Mouse (Mus musculus) spleen, adult 2 months (tissue): Measurements from ENCODE around the gene Tsga10ip. TPM values are rescaled to one million over a fixed set of nuclear protein-coding genes. Genes with fewer than 3 reads are reported as not detected.
A peak's percentile ranks its signal among the peaks of the same experiment; 100 is the strongest.

ENCODE experiments used
- DNase-seq, 2 experiments: peaks; one replicate each; pipeline versions ENCODE4 v3.0.0 to v3.0.0-alpha.2; 2012 to 2021; ENCODE audit warnings: low spot score in 2 of 2, low read depth in 1 of 2
- H3K27ac ChIP-seq: fragments of 200-500 bp; 2 replicates; pipeline ENCODE4 v1.5.1; 2012; ENCODE audit warnings: low read length, inconsistent platforms; ENCODE audit not compliant: insufficient read depth
- H3K27me3 ChIP-seq: fragments of 200-500 bp; 2 replicates; pipeline ENCODE4 v1.6.1; 2012; ENCODE audit warnings: mild to moderate bottlenecking, moderate library complexity, low read length, inconsistent platforms; ENCODE audit not compliant: control insufficient read depth, insufficient read depth
- H3K36me3 ChIP-seq: fragments of 200-500 bp; 2 replicates; pipeline ENCODE4 v1.6.1; 2012; ENCODE audit warnings: mild to moderate bottlenecking, low read length, inconsistent platforms; ENCODE audit not compliant: control insufficient read depth, insufficient read depth
- H3K4me1 ChIP-seq: fragments of 200-500 bp; 2 replicates; pipeline ENCODE4 v1.6.1; 2011; ENCODE audit warnings: inconsistent platforms; ENCODE audit not compliant: control insufficient read depth, insufficient read depth, insufficient read length
- H3K4me3 ChIP-seq: fragments of 200-500 bp; 2 replicates; pipeline ENCODE4 v1.5.1; 2011; ENCODE audit warnings: mild to moderate bottlenecking, inconsistent platforms; ENCODE audit not compliant: insufficient read depth, insufficient read length; ENCODE audit errors: extremely low read depth
- CTCF ChIP-seq: fragments of 200-500 bp; IDR thresholded peaks from 2 replicates; pipeline ENCODE4 v1.5.1; 2011; ENCODE audit warnings: mild to moderate bottlenecking, inconsistent platforms; ENCODE audit not compliant: insufficient read depth, insufficient read length, insufficient replicate concordance; ENCODE audit errors: extremely low read depth
- POLR2A ChIP-seq: fragments of 200-500 bp; IDR thresholded peaks from 2 replicates; pipeline ENCODE4 v1.6.1; 2011; ENCODE audit warnings: low read depth, low read length, inconsistent platforms
- WGBS: fragments of 180-500 bp; shearing (Covaris S2); methylation state at CpG from one replicate; pipeline ENCODE4 v1.1.7; 2018; 5-methylcytosine and 5-hydroxymethylcytosine counted together
- polyA plus RNA-seq: library from polyadenylated mRNA; depleted of rRNA; stranded (reverse); fragments of >200 nt; gene quantifications from 2 replicates; pipeline ENCODE4 v1.2.3, GENCODE M21; 2012

Tsga10ip gene
- polyA plus RNA-seq, 1 experiment, result 2.3 TPM

- no peak for DNase-seq
- Histone ChIP-seq H3K4me3 (no peak overlapping the region), H3K36me3 (no peaks in the 10 kb centered on the region), H3K27me3 (peaks cover 8% of the 10 kb centered on the region), H3K4me1 (peaks cover 17% of the 10 kb centered on the region), H3K27ac (no peak overlapping the region)
- 59% methylated on average over 7 of the region's 7 CpGs for WGBS
- TF ChIP-seq POLR2A, result no peak
- TF ChIP-seq CTCF, result no peak
Observed at GRCm38 (mm10) chr19:5444954-5445353, 42.6 kb upstream of the Tsga10ip start.

GRCm38 (mm10) chr19:5444371-5444908, 42.1 kb upstream of the Tsga10ip start:
- no peak for TF ChIP-seq CTCF
- no peak for TF ChIP-seq POLR2A
- 73% methylated on average over 9 of the region's 9 CpGs for WGBS

GRCm38 (mm10) chr19:5433951-5434350, 31.6 kb upstream of the Tsga10ip start:
- no peak for DNase-seq
- H3K36me3 ChIP-seq, result no peaks in the 10 kb centered on the region
- TF ChIP-seq POLR2A (no peak), CTCF (no peak)
- no peaks in the 10 kb centered on the region for H3K27me3 ChIP-seq
- H3K4me1 ChIP-seq, result peaks cover 9% of the 10 kb centered on the region; the same call in 1 of the 2 replicates
- peak overlapping the region; percentile 83; the same call in 1 of the 2 replicates for H3K27ac ChIP-seq
- WGBS, result 59% methylated on average over 7 of the region's 7 CpGs
- H3K4me3 ChIP-seq, result 0 out of 2 replicates have a peak overlapping the region, but pooled peaks have one; percentile 62

More at GRCm38 (mm10) chr19:5444371-5444908, 42.1 kb upstream of the Tsga10ip start:
- H3K36me3 ChIP-seq, result no peaks in the 10 kb centered on the region
- H3K27me3 ChIP-seq, result peaks cover 8% of the 10 kb centered on the region
- DNase-seq, result no peak
- H3K4me3 ChIP-seq, result no peak overlapping the region
- no peak overlapping the region for H3K27ac ChIP-seq
- peaks cover 17% of the 10 kb centered on the region for H3K4me1 ChIP-seq

- 1% methylated on average over 16 of the region's 16 CpGs for WGBS
- peak; percentile 35 to 54 for DNase-seq
- TF ChIP-seq CTCF (peak; percentile 39; the same call in 1 of the 2 replicates), POLR2A (no peak)
Observed at GRCm38 (mm10) chr19:5432992-5433852, 30.9 kb upstream of the Tsga10ip start.

GRCm38 (mm10) chr19:5431911-5432464, 29.7 kb upstream of the Tsga10ip start:
- H3K27ac ChIP-seq, result no peak overlapping the region
- whole genome bisulfite sequencing, result 67% methylated on average over 4 of the region's 4 CpGs
- TF ChIP-seq CTCF, result no peak
- no peak for TF ChIP-seq POLR2A
- peaks cover 9% of the 10 kb centered on the region; the same call in 1 of the 2 replicates for H3K4me1 ChIP-seq
- no peak overlapping the region for H3K4me3 ChIP-seq
- DNase-seq, result no peak
- peaks cover 3% of the 10 kb centered on the region for H3K36me3 ChIP-seq
- H3K27me3 ChIP-seq, result no peaks in the 10 kb centered on the region

More at GRCm38 (mm10) chr19:5432992-5433852, 30.9 kb upstream of the Tsga10ip start:
- peak overlapping the region; percentile 62 for H3K4me3 ChIP-seq
- H3K4me1 ChIP-seq, result peaks cover 9% of the 10 kb centered on the region; the same call in 1 of the 2 replicates
- no peaks in the 10 kb centered on the region for H3K36me3 ChIP-seq
- H3K27me3 ChIP-seq, result no peaks in the 10 kb centered on the region
- peak overlapping the region; percentile 83 for H3K27ac ChIP-seq

GRCm38 (mm10) chr19:5430408-5430807, 28.1 kb upstream of the Tsga10ip start:
- H3K4me1 ChIP-seq, result peaks cover 20% of the 10 kb centered on the region
- no peaks in the 10 kb centered on the region for H3K27me3 ChIP-seq
- no peak for DNase-seq
- no peak overlapping the region for H3K4me3 ChIP-seq
- peaks cover 14% of the 10 kb centered on the region for H3K36me3 ChIP-seq
- no peak overlapping the region for H3K27ac ChIP-seq
- no peak for TF ChIP-seq POLR2A
- no peak for TF ChIP-seq CTCF
- 50% methylated on average over 1 of the region's 1 CpGs for WGBS
